Mouse (Mus musculus) CH12.LX (cell line): Measurements from ENCODE around the gene Six1.

Source experiments
- CHD2 ChIP-seq: IDR thresholded peaks from 2 replicates; pipeline ENCODE4 v1.6.1; 2011; ENCODE audit warnings: low read length, improper control_type of control experiment
- CTCF ChIP-seq, 2 experiments: IDR thresholded peaks in 1 of 2; conservative IDR thresholded peaks in 1 of 2; 2 replicates each; pipeline ENCODE4 v1.5.1; 2011 to 2012; ENCODE audit warnings: low read depth in 2 of 2, low read length in 2 of 2, improper control_type of control experiment in 1 of 2, inconsistent platforms in 1 of 2, mild to moderate bottlenecking in 1 of 2, moderate library complexity in 1 of 2
- E2F4 ChIP-seq: IDR thresholded peaks from 2 replicates; pipeline ENCODE4 v1.6.1; 2011; ENCODE audit warnings: low read depth, low read length, improper control_type of control experiment; ENCODE audit not compliant: insufficient replicate concordance
- EP300 ChIP-seq: IDR thresholded peaks from 2 replicates; pipeline ENCODE4 v1.6.1; 2011; ENCODE audit warnings: low read length, improper control_type of control experiment
- IRF4 ChIP-seq: IDR thresholded peaks from 2 replicates; pipeline ENCODE4 v1.6.1; 2014; ENCODE audit warnings: low read depth, mild to moderate bottlenecking, inconsistent platforms, low read length, improper control_type of control experiment
- MXI1 ChIP-seq: IDR thresholded peaks from 2 replicates; pipeline ENCODE4 v1.6.1; 2011; ENCODE audit warnings: mild to moderate bottlenecking, low read depth, low read length, improper control_type of control experiment
- MYC ChIP-seq: IDR thresholded peaks from 2 replicates; pipeline ENCODE4 v1.6.1; 2011; ENCODE audit warnings: low read depth, mild to moderate bottlenecking, improper control_type of control experiment, low read length
- NELFE ChIP-seq: IDR thresholded peaks from 2 replicates; pipeline ENCODE4 v1.6.1; 2011; ENCODE audit warnings: low read depth, low read length, improper control_type of control experiment
- POLR2A ChIP-seq: IDR thresholded peaks from 2 replicates; pipeline ENCODE4 v1.6.1; 2011; ENCODE audit warnings: low read depth, mild to moderate bottlenecking, improper control_type of control experiment, low read length
- TBP ChIP-seq: conservative IDR thresholded peaks from 2 replicates; pipeline ENCODE4 v1.6.1; 2011; ENCODE audit warnings: low read depth, low read length, improper control_type of control experiment
- ZMIZ1 ChIP-seq: IDR thresholded peaks from 2 replicates; pipeline ENCODE4 v1.6.1; 2012; ENCODE audit warnings: low read depth, mild to moderate bottlenecking, inconsistent platforms, low read length, improper control_type of control experiment
- ZNF384 ChIP-seq: IDR thresholded peaks from 2 replicates; pipeline ENCODE4 v1.6.1; 2012; ENCODE audit warnings: low read depth, low read length, improper control_type of control experiment, inconsistent platforms

- TF ChIP-seq EP300 (no peak), NELFE (no peak), ZNF384 (no peak), TBP (no peak), CTCF (conservative IDR thresholded peaks at IDR 0.05 in 1 of 2, IDR thresholded peaks at IDR 0.05 in 1 of 2; ENCODE audit: low read depth in 2 of 2, low read length in 2 of 2) (no peak), POLR2A (no peak), E2F4 (no peak), IRF4 (no peak), CHD2 (no peak), ZMIZ1 (no peak), MYC (no peak), MXI1 (no peak)
Measured at GRCm38 (mm10) chr12:73050305-73050704, 3.4 kb downstream of the Six1 start.
